Mouse (Mus musculus) midbrain, embryonic 10.5 days (tissue): ENCODE results near the gene Rcan1. TPM values are rescaled to one million over a fixed set of nuclear protein-coding genes. Genes with fewer than 3 reads are reported as not detected.

ENCODE experiments used
- DNase-seq: peaks from one replicate; pipeline ENCODE4 v3.0.0-alpha.2; 2017; ENCODE audit warnings: low spot score
- H3K27ac ChIP-seq: fragments of 300-500 bp; sonication (generic); replicated peaks from 2 replicates; pipeline ENCODE4 v1.5.1; 2016; ENCODE audit warnings: mild to moderate bottlenecking
- H3K27me3 ChIP-seq: fragments of 300-500 bp; sonication (generic); 2 replicates; pipeline ENCODE4 v1.6.1; 2016; ENCODE audit warnings: low read depth, mild to moderate bottlenecking; ENCODE audit not compliant: poor library complexity, severe bottlenecking
- H3K36me3 ChIP-seq: fragments of 300-500 bp; sonication (generic); 2 replicates; pipeline ENCODE4 v1.6.1; 2016; ENCODE audit warnings: mild to moderate bottlenecking, moderate library complexity
- H3K4me1 ChIP-seq: fragments of 300-500 bp; sonication (generic); 2 replicates; pipeline ENCODE4 v1.6.1; 2016
- H3K4me3 ChIP-seq: fragments of 300-500 bp; sonication (generic); 2 replicates; pipeline ENCODE4 v1.5.1; 2016; ENCODE audit warnings: mild to moderate bottlenecking, moderate library complexity
- H3K9me3 ChIP-seq: fragments of 300-500 bp; sonication (generic); replicated peaks from 2 replicates; pipeline ENCODE4 v1.6.1; 2016; ENCODE audit warnings: mild to moderate bottlenecking
- WGBS: fragments of 180-500 bp; shearing (Covaris S2); methylation state at CpG from one replicate; pipeline ENCODE4 v1.1.7; 2016; 5-methylcytosine and 5-hydroxymethylcytosine counted together
- polyA plus RNA-seq: library from polyadenylated mRNA; unstranded; fragments of >200 nt; fragmentation: Nextera tagmentation; extraction: Ambion mirVana; gene quantifications from 2 replicates; pipeline ENCODE4 v1.2.1, GENCODE M21; 2016

The Rcan1 gene
- polyA plus RNA-seq, 1 experiment from 2014 or later = 38.8 TPM

DNA sequence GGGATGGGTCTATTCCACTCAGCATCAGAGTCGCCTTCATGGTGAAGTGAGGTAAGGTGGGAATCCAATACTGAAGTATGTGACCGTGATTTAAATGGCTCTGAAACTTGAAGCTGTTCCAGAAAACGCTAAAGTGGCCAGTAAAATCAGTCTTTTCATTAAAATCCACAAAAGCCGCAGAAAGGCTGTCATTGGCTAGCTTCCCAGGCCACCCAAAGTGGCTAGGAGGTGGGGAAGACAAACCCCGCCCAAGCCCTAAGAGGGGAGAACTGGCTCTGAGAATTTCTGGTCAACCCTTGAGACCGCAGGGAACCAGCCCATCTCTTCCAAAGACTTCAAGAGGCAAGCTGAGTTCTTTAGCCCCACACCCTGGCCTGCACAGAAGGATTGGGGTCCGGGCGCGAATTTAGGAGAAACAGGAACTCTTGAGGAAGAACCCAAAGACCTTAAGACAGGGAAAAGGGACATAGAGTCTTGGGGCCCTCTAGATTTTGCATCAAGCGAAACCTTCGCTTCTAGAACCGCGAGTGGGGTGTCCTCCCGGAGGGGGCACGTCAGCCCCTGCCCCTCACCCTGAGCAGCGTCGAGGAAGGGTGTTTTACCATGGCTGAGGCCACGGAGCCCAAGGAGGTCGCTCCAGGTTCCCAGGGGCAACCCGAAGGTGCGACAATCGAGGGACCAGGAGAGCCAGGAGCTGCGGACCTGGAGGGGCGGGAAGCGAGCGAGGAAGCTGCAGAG is 27.4 kb upstream of the Rcan1 start:
- 9% methylated on average over 26 of the region's 26 CpGs for WGBS
- Histone ChIP-seq H3K36me3 (no peaks in the 10 kb centered on the region), H3K9me3 (no peaks in the 10 kb centered on the region), H3K27me3 (peaks cover 64% of the 10 kb centered on the region), H3K27ac (peak overlapping the region; percentile 70; the same call in 1 of the 2 replicates), H3K4me1 (peaks cover 27% of the 10 kb centered on the region), H3K4me3 (peak overlapping the region; percentile 70)
- no peak for DNase-seq

DNA sequence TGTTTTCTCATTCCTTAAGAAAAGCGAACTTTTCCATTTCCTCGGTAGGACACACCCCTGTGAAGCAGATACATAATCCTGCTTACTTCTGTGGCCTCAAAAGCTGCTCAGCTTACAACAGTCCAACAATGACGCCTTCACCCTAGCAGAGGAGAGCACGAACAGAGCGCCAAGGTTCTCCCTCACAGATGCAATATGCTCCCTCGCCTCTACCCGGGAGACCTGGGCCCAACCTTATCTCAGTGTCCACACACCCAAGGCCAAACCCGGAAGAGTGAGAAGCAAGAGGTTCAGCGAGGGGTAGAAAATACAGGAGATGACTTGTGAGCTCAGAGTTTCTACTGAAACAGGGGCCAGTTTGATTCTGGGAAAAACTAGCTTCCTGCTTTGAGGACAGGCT is 18.7 kb upstream of the Rcan1 start:
- Histone ChIP-seq H3K4me1 (no peaks in the 10 kb centered on the region), H3K4me3 (no peak overlapping the region), H3K27ac (no peak overlapping the region), H3K36me3 (no peaks in the 10 kb centered on the region), H3K9me3 (no peaks in the 10 kb centered on the region), H3K27me3 (no peaks in the 10 kb centered on the region)
- DNase-seq = no peak
- 74% methylated on average over 9 of the region's 9 CpGs for WGBS

DNA sequence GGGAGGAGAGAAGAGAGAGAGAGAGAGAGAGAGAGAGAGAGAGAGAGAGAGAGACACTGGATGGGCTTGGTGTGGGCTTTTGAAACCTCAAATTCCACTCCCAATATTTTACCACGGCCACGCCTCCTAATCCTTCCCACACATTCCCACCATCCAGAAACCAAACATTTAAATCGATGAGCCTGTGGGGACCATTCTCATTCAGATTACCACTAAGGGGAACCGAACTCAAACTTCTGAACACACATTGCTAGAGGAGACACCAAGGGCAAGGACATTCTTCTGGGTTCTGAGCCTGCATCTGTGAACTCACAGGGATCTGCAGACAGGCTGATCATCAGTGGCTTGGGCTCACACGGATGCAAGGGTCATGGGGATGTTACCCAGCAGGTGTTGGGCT is 17.8 kb upstream of the Rcan1 start:
- DNase-seq = no peak
- Histone ChIP-seq H3K9me3 (no peaks in the 10 kb centered on the region), H3K27me3 (no peaks in the 10 kb centered on the region), H3K4me3 (no peak overlapping the region), H3K36me3 (no peaks in the 10 kb centered on the region), H3K4me1 (no peaks in the 10 kb centered on the region), H3K27ac (no peak overlapping the region)
- 89% methylated on average over 5 of the region's 5 CpGs for WGBS

DNA sequence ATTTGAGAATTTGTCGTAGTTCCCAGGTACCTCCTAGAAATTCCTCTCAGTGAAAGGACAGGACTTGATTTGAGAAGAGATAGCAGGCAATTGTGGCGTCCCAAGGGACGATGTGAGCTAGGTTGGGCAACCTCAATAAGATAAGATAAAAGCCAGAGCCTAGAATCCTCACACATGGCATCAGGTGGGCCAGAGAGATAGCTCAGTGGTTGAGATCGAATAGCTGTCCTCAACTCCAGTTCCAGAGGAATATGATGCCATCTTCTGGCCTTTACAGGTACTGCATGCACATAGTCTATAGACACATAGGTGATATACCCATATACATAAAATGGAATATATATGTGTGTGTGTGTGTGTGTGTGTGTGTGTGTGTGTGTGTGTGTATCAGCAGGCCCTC is 16.8 kb upstream of the Rcan1 start:
- Histone ChIP-seq H3K4me3 (no peak overlapping the region), H3K9me3 (no peaks in the 10 kb centered on the region), H3K27me3 (no peaks in the 10 kb centered on the region), H3K27ac (no peak overlapping the region), H3K36me3 (no peaks in the 10 kb centered on the region), H3K4me1 (no peaks in the 10 kb centered on the region)
- no peak for DNase-seq
- 61% methylated on average over 4 of the region's 4 CpGs for WGBS

DNA sequence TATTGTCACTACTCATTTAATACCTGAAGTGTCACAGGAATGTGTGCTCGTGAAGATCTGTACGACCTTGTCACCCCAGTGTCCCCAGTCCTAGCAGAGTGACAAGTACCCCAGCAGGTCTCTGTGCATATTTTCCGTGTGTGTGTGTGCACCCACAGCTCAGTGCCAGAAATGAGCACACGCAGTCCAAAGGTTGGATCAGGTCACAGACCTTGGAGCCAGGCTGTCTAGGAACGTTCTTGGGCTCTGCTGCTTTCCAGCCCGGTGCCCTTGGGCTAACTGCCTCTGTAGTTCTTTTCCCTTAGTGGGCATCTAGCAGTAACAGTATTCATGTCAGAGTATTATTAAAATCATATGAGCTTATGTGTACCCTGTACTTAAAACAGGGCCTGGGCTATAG is 16.4 kb upstream of the Rcan1 start:
- Histone ChIP-seq H3K27ac (no peak overlapping the region), H3K4me1 (no peaks in the 10 kb centered on the region), H3K9me3 (no peaks in the 10 kb centered on the region), H3K27me3 (no peaks in the 10 kb centered on the region), H3K36me3 (no peaks in the 10 kb centered on the region), H3K4me3 (no peak overlapping the region)
- DNase-seq = no peak
- WGBS = 92% methylated on average over 6 of the region's 6 CpGs

DNA sequence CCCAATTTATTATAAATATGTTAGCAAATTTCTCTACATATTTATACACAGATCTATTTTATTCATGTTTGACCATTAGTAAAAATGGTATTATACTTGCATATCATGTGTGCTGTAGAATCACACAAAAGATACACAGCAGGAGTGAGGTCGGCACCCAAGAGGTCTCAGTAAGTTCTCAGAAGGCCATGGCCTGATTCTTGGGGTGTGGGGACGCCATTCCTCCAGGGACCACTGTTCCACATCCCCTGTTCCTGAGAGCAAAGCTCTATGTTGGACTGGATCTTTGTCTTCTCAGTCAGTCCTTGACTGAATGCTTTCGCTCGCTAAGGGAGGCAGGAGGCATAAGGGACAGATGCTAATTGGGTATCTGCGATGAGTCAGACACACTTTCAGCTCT is 14.8 kb upstream of the Rcan1 start, which contains the start of gene Clic6:
TSS of gene Clic6 (plus strand) at position 301 of the 400 bp plus-strand sequence.
- Histone ChIP-seq H3K9me3 (no peaks in the 10 kb centered on the region), H3K36me3 (no peaks in the 10 kb centered on the region), H3K27ac (no peak within 1 kb of the TSS), H3K27me3 (peaks cover under 1% of the 10 kb centered on the region), H3K4me1 (no peaks in the 10 kb centered on the region), H3K4me3 (no peak within 1 kb of the TSS)
- WGBS = 88% methylated on average over 5 of the region's 5 CpGs
- no peak for DNase-seq

DNA sequence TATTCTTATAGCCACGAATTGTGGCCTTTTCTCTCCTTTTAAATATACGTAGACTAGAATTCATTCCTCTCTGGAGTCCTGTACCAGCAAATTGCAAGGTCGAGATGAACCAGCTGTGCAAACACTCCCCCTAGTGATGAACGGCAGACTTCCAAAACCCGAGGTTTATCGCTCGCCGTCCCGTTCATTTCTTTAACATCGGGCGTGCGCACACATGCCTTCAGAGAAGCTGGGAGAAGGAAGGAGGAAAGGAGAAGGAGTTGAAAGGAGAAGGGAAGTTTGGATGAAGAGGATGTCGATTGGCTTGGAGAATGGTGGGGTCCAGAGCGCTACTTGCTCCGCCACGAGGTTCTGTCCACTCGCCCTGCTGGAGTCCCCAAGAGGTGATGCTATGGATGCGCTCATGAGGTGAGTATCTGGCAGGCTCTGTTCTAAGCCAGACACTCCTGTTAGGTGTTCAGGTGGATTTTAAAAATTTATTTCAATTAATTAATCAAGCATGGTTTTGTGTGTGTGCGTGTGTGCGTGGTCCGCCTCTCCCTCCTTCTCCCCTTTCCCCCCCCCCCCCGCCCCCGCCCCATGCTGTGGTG is 8.0 kb upstream of the Rcan1 start:
- Histone ChIP-seq H3K36me3 (no peaks in the 10 kb centered on the region), H3K27ac (no peak overlapping the region), H3K9me3 (no peaks in the 10 kb centered on the region), H3K4me1 (0 out of 2 replicates have a peak, but pooled peaks cover 4% of the 10 kb centered on the region), H3K27me3 (peaks cover 33% of the 10 kb centered on the region), H3K4me3 (peak overlapping the region; percentile 45)
- 9% methylated on average over 20 of the region's 23 CpGs for WGBS
- peak; percentile 55 for DNase-seq

DNA sequence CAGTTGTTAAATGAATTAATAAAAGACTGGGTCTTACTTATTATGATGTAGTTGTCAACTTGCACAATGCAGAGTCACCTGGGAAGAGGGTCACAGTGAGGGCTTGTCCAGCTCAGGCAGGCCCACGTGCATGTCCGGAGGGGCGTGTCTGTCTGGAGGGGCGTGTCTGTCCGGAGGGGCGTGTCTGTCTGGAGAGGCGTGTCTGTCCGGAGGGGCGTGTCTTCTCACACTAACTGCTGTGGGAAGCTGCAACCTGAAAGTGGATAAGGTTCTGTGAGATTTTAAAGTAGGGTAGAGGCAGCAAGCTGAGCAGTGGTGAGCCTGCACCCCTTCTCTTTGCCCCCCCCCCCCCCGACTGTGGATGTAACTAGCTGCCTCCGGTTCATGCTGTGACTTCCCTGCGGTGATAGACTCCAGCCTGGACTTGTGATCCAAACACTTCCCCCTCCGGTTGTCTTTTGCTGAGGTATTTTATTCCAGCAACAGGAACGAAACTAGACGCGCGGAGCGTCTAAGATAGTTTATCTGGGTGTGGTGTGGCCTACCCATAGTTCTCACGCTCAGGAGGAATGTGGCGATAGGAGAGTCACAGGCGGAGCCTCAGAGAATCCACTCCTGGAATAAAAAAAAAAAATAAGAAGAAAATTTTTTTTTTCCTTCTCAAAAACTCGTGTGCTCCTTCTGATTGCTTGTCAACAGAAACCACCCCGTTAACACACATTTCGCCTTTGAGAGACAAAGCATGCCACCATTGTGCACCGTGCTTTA is 4.6 kb upstream of the Rcan1 start:
- 62% methylated on average over 25 of the region's 25 CpGs for WGBS
- H3K9me3 ChIP-seq = no peaks in the 10 kb centered on the region
- H3K4me3 ChIP-seq = no peak overlapping the region
- DNase-seq = peak; percentile 38
- H3K27me3 ChIP-seq = peaks cover 30% of the 10 kb centered on the region
- H3K4me1 ChIP-seq = 0 out of 2 replicates have a peak, but pooled peaks cover 4% of the 10 kb centered on the region
- no peak overlapping the region for H3K27ac ChIP-seq
- no peaks in the 10 kb centered on the region for H3K36me3 ChIP-seq

DNA sequence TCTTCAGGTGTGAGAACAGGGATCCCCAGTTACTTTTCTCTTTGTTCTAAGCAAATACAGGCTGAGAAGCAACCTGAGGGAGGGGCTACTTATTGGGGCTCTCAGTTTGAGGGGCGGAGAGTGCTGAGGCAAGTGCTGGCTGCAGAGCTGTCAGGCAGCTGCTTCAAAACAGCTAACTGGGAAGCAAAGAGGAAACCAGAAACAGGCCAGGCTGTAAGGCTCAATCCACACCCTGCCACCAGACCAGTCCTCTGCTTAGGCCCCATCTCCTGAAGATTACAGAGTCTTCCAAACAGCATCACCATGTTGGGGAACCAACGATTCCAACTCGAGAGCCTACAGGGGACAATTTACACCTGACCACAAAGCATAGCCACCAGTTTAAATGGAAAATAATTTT is 2.2 kb upstream of the Rcan1 start:
- Histone ChIP-seq H3K36me3 (no peaks in the 10 kb centered on the region), H3K4me1 (no peaks in the 10 kb centered on the region), H3K27me3 (peaks cover 13% of the 10 kb centered on the region), H3K27ac (no peak overlapping the region), H3K9me3 (no peaks in the 10 kb centered on the region), H3K4me3 (no peak overlapping the region)
- 82% methylated on average over 3 of the region's 3 CpGs for WGBS
- DNase-seq = no peak

DNA sequence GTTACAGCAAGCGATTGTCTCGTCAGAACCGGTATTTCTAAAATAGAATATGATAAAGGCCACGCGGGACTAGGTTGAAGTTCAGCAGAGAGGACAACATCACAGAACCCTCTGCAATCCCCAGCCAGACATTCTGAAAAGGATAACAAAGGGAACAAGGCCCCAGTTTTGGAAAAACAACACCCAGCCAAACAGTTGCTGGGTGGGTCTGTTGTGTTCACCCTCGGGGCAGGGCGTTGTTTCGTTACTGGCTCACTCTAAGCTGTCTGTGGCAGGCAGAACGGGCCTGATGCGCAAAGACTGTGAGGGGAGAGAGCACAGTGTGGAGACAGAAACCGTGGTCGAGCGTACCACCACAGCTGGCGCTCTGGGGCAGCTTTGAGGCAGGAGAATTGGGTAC is 2.2 kb downstream of the Rcan1 start:
- Histone ChIP-seq H3K4me3 (no peak overlapping the region), H3K9me3 (no peaks in the 10 kb centered on the region), H3K4me1 (peaks cover 22% of the 10 kb centered on the region), H3K27me3 (no peaks in the 10 kb centered on the region; the same call in 1 of the 2 replicates), H3K36me3 (no peaks in the 10 kb centered on the region), H3K27ac (no peak overlapping the region)
- DNase-seq = no peak
- WGBS = 78% methylated on average over 14 of the region's 14 CpGs

DNA sequence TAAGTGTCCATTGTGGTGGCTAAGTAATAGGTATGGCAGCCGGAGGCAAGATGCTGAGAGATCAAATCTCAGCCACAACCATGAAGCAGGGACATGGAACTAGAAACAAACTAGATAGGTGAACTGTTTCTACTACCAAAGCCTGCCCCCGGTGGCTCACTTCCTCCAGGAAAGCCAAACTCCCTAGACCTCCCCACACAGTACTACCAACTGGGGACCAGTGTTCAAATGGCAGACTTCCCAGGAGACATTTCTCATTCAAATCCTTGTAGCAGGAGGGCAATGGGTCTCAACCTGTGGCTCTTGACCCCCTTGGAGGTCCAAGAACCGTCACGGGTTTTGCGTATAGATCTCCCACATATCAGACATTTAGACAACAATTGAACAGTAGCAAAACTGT is 3.6 kb downstream of the Rcan1 start:
- Histone ChIP-seq H3K27ac (no peak overlapping the region), H3K4me3 (no peak overlapping the region), H3K27me3 (no peaks in the 10 kb centered on the region; the same call in 1 of the 2 replicates), H3K9me3 (no peaks in the 10 kb centered on the region), H3K36me3 (no peaks in the 10 kb centered on the region), H3K4me1 (peaks cover 22% of the 10 kb centered on the region)
- DNase-seq = no peak
- WGBS = 79% methylated on average over 5 of the region's 5 CpGs

DNA sequence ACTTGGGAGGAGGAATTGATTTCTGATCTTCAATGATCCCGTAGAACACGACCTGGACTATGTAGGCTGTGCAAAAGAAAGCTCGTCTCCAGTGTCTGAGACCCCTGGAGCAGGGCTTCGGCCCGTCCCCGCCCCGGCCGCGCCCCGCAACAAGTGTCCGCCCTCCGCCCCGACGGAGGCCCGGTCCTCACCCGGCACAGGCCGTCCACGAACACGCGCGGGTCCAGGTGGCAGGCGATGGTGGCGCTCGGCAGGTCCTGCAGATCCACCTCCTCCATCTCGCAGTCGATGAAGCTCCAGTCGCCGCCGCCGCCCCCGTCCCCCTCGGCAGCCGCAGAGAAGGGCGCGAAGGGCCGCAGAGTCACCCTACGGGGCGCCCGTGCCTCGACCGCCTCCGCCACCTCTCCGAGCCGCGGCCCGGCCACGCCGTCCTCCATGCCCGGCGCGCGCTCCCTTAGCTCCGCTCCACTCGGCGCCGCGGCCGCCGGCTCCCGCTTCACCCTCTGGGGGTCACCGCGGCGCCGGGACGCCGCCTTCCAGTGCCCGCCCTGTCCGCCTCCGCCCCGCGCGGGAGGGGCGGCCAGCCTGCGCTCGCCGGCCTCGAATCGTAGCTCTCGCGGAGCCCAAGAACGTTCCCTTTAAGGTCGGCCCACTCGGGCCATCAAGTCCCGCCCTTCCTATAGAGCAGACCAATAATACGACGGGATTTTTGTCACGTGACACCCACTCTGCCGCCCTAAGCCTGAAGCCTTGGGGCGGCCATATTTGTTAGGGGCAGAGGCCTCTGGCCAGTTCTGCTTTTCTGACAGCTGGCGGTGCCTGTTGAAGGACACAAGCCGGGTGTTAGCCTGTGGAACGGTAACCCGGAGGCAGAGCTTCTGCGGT is 4.8 kb downstream of the Rcan1 start:
- Histone ChIP-seq H3K4me3 (peak overlapping the region; percentile 95), H3K9me3 (no peaks in the 10 kb centered on the region), H3K27ac (peak overlapping the region; percentile 90), H3K27me3 (no peaks in the 10 kb centered on the region; the same call in 1 of the 2 replicates), H3K4me1 (peaks cover 28% of the 10 kb centered on the region), H3K36me3 (no peaks in the 10 kb centered on the region)
- WGBS = under 1% methylated on average over 94 of the region's 94 CpGs
- DNase-seq = peak; percentile 95
